Mouse (Mus musculus): ENCODE measurements at regions not wholly inside any gene's neighbourhood (a gene's known extent, or its start where the extent isn't known, plus 50 kb on each side); places are given as distances from the start of the nearest gene placed in this dataset.

DNA sequence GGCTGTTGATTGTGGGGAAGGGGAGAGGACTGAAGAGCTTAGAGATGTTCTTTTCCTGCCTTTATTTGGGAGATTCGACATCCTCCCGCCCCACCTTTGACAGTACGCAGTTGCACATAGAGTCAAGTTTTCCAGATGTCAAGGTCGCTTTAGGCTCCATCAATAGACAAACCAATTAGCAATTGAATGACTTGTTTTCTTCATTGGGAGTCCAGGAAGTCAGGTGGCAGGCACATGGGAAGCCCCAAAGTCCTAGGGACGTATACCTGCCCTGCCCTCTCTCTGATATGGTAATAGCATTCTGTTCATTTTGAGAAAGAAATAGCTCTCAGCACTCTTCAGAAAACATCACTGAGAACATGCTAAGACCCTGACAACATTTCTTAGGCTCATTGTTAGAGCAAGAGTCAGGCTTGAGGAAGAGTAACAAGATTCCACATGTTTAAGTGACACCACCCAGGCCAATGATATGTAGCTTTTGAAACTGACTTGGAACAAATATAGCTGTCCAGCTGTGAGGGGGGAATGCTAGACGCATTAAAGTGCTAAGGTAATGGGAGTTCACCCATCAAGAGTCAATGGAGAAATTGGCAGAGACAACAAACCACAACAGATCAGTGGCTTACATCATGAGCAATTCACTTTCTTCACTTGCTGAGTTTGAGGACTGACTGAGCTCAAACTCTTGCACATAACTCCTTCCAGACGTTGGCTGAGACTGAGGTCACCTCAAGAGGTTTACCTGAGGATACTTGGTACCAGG lies 499.9 kb downstream of the Dok5 start:
- intact Hi-C loops (cut with DNase I): no loop called here
- DNase-seq: no peak

DNA sequence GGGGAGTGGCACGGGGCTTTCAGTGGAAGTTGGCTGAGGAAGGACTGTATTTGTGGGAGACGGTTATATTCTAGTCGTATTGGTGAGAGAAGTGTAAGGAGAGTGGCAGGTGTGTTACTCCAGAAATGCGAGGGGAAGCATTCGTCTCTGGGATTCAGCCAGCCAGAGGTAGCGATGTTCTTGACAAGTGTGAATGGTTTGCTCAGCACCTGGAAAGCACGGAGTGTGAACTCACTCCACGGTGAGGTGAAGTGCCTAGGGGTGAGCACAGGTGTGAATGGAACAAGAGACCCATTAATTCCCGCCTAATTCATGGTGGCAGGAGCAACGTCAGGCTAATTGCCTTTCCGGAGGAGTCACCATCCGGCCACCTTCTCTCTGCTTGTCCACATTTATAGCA lies 498.9 kb downstream of the Dok5 start:
- intact Hi-C loops (cut with DNase I): no loop called here
- no peak for DNase-seq

DNA sequence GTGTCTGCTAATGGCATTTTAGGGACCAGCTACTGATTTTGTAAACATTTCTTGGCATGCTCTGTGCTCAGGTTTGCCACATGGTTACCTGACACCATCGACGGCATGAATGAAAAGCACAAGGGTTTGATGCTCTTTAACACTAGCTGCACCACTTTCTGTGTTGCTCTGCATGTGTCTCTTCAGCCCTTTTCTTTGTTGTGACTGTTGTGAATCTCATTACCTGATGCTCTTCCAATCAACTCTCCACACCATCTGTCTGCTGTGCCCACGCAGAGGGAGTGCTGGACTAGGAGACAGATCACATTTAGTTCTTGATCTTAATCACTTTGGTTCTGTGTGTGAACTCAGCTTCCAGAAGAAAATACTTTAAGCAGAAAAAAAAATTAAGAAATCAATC lies 496.6 kb downstream of the Dok5 start:
- no peak for DNase-seq

DNA sequence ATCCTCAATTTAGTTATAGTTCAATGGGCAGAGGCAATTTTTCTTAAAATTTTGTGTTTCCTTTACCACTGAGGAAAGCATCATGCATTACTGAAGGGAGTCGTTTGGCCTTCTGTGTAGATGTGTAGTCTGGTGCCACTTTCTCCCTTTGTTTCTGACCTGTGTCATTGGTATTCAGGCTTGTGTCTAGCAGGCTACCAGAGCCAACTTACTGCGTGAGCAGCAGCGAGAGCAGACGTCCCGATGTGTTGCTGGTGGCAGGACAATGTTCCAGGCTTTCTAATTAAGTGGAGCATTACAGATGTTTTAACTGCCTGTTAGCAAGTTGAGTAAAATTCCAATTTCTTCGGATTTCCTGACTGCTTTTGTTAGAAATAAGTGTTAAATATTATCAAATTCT lies 482.2 kb downstream of the Dok5 start:
- intact Hi-C loops (cut with DNase I): no loop called here

More for the DNA sequence above, 496.6 kb downstream of the Dok5 start:
- intact Hi-C loops (cut with DNase I): no loop called here

GRCm38 (mm10) chr2:171196472-171196871 lies 464.9 kb downstream of the Dok5 start:
- intact Hi-C loops (cut with DNase I): no loop called here
- no peak for DNase-seq

More for the DNA sequence above, 482.2 kb downstream of the Dok5 start:
- no peak for DNase-seq

DNA sequence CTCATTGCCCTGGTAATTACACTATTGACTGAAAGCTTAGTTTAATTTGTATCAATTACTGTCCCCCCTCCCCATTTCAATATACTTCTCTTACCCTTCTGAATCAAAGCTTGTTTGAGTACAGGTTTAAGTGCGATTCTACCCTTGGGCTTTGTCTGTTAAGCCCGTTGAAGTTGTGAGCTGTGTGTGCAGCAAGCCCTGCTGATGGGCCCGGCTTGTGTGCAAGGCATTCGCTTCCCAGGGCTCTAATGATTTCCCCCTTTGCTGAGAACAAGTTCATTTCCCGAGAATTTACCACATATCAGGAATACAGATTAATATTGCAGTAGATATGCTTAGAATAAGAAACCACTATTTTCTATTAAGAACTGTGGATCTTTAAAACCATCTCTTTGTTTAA lies 460.6 kb downstream of the Dok5 start:
- intact Hi-C loops (cut with DNase I): no loop called here
- no peak for DNase-seq

Measured in heart, postnatal 10 days (tissue).